Mouse (Mus musculus) yolk sac, embryonic 10.5 days (tissue): ENCODE results near the gene Vps50.
"Not testable (repeated sequence)": the region's sequence is repeated elsewhere in the genome, so short reads cannot be mapped to it uniquely, and the experiment has no call there.

ENCODE experiments used
- DNase-seq: peaks from one replicate; pipeline ENCODE4 v3.0.0-alpha.2; 2017; ENCODE audit warnings: low spot score

The Vps50 gene

DNA sequence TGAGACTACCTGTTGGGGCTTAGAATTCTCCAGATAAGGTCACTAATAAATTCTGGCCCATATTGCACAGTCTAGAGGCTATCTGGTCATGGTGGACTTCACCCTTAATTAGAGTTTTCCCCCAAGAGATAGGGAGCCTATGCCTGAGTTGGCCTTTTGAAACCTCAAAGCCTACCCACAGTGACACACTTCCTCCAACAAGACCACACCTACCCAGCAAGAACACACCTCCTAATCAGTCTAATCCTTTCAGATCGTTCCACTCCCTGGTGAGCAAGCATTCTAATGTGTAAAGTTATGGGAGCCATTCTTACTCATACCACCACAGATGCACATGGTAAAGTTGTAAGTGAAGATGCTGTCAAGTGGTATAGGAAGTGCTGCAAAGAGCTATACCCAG is 37.9 kb downstream of the Vps50 start:
- DNase-seq: no peak

DNA sequence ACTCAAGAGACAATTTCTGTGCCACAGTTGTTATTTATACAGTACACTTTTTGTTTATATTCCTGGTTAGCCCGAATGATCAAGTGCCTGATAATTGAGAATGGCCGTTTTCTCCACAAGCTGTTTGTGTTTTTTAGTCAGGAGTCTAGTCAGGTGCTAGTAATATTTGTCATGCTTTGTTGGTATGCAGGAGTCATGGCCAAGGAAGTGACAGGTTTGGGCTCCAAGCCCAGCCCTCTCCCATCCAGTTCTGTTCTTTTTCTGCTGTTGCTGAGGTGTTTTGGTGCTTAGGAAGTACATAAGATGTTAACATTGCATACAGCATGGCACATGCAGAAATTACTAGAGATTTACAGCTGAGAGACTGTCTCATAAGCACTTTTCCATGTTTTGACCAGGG is 41.3 kb downstream of the Vps50 start:
- DNase-seq: no peak

DNA sequence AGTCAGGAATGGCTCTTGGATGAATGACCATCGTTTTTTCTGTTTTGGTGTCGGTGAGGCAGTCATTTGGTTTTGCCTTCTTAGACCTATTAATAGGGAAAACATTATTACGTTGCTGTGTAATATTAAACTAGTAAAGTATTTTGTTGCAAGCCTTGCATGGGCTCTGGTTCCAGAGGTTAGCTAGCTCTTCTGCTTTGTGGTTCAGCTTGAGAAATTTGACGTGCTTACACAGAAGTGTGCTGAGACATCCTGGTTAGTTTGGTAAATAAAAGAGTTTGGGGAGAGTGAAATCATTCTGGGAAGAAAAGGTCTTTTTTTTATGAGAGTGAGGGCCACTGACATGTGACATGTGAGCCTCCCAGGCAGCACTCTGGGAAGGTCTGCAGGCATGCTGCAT is 45.7 kb downstream of the Vps50 start:
- DNase-seq: no peak

DNA sequence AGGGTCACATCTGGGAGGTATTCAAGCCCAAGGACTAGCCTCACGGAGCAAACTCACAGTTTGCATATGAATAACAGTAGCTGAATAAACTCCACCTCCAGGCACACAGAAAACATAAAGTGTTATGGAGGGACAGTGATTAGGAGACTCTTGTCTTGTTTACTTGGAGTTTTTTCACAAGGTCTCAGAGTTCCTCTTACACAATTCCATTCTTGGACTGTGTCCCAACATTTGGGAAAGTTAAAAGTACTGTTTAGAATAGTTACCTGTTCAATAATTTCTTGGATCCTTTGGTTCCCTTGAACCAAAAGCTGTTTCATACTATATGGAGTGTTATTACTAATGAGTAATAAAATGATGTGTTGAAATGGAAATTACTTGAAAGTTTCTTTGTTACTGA is 46.8 kb downstream of the Vps50 start:
- no peak for DNase-seq

DNA sequence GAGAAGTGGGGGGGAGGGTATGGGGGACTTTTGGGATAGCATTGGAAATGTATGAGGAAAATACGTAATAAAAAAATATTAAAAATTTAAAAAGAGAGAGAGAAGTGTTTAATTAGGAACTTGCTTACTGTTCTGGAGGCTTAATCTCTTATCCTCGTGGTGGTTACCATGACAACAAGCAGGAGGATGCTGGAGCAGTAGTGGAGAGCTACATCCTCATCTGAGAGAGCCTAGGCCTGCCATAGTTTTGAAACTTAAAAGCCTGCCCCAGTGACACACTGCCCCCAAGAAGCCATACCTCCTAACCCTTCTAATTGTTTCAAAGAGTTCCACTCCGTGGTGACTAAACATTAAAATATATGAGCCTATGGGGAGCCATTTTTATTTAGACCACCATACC is 50.8 kb downstream of the Vps50 start:
- DNase-seq: no peak

DNA sequence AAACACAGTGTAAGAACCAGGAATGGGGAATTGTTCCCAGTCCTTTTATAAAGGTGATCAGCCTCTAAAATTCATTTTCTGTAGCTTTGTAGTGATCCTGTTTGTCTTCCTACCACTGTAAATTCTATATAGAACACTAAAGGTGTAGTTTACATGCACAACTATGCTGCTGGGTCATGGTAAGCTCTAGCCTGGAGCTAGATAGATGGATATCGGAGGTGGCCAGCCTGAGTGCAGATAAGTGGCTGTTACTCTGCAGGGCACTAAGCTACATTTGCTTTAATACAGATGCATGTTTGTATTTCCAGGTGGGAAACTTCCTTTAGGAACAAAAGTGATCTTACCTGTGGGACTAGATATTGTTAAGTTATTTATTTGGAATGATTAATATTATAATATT is 51.8 kb downstream of the Vps50 start:
- no peak for DNase-seq

DNA sequence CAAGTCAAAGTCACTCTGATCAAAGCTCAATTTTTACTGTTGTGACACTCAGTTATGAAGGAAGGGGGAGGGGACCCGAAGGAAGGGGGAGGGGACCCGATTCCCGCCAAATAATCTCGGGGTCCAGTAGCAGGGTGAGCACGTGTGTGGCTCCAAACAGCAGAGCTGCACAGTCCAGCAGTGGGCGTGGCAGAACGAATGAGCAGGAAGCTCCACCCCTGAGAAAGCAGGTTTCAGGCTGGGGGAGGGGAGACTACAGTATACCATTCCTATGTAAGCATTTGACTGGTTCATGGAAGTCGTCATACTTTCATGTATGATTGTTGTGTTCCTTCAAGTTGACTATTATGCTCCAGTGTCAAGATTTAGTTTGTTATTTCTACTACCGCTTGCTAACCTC is 54.5 kb downstream of the Vps50 start:
- DNase-seq: not testable (repeated sequence)

DNA sequence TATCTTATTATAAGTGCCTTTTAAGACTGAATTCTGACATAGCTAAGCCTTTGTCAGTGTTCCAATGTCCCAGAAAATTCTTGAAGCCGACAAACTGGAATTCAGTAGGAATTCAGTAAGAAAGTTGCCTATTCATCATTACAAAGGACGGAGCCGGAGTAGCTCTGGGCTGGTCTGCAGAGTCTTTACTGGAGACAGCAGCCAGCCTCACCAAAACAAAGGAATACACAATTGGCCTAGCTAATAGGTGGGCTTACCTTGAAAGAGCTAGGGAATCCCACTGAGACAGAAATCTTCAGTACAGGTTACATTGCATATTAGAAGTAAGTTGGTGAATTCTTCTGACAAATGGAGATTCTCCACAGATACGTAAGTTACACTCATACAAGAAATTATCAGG is 59.0 kb downstream of the Vps50 start:
- DNase-seq: no peak

DNA sequence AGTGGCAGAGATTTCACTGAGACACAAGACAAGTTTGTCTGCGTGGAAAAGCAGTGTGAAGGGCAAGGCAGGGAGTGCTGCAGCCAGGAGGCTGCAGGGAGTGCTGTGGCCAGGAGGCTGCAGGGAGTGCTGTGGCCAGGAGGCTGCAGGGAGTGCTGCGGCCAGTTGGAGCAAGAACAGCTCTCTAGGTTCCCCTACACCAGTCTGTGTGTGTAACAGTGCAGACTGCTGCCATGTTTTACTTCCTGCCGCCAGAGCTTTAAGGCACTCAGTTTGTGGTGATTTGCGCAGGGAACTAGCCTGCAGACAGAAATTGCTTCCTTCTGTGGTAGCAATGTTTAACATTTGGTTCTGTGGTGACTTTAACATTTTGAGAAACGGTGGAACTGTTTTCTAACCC is 61.8 kb downstream of the Vps50 start:
- no peak for DNase-seq

DNA sequence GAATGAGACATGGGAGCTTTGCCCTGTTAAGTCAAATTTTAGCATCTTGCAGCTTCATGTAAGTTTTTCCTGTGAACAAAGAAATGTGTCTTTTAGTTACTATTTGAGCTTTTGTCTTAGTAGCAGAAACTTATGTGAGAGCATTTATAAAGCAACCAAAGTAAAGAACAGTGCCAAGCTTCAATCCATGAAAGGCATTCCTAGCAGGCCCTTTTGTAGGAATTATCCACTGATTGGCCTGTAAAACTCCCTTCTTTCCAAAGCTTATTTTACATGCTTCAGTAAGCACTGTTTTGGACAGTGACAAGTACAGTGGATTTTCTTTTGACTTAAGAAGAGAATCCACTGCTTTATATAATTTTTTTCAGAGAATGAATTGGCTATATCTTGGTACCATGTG is 64.1 kb downstream of the Vps50 start:
- DNase-seq: no peak

DNA sequence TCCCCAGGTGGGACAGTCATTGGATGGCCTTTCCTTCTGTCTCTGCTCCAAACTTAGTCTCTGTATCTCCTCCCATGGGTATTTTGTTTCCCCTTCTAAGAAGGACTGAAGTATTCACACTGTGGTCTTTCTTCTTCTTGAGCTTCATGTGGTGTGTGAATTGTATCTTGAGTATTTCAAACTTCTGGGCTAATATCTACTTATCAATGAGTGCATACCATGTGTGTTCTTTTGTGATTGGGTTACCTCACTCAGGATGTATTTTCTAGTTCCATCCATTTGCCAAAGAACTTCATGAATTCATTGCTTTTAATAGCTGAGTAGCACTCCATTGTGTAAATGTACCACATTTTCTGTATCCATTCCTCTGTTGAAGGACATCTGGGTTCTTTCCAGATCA is 65.9 kb downstream of the Vps50 start:
- not testable (repeated sequence) for DNase-seq

DNA sequence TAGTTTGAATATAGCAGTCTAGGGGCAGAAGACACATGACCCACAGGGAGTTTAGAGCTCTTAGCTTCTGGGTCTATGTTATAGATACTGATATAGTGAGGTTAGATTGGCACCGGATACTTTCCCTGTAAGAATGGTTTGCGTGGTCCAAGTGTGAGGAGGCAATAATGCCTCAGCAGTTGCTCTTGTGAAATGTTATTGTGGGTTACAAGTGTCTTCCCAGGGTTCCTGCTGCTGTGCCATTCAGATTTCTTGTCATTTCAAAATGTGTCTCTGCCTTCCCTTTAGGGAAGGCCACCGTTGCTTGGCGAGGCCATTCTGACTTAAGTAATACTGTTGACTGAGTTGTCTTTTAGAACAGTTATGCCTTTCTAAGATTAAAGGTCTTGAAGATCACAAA is 66.8 kb downstream of the Vps50 start:
- no peak for DNase-seq

DNA sequence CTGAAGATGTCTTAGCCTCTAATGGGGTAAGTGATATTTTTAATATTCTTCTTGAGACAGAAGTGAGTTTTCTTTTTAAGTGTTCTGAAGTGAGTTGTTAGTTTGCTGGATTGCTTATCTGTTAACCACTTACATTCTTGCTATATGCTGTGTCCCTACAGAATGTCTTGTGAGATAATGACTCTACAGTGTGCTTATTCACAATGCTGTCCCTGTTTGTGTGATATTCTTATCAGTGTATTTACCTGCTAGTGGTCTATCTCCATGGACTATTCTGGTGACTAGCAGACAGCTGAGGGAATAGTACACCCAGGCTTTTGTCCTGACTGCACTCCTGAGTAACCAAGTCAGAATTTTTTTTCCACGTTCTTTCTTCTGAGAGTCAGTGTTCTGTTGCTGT is 67.5 kb downstream of the Vps50 start:
- no peak for DNase-seq

DNA sequence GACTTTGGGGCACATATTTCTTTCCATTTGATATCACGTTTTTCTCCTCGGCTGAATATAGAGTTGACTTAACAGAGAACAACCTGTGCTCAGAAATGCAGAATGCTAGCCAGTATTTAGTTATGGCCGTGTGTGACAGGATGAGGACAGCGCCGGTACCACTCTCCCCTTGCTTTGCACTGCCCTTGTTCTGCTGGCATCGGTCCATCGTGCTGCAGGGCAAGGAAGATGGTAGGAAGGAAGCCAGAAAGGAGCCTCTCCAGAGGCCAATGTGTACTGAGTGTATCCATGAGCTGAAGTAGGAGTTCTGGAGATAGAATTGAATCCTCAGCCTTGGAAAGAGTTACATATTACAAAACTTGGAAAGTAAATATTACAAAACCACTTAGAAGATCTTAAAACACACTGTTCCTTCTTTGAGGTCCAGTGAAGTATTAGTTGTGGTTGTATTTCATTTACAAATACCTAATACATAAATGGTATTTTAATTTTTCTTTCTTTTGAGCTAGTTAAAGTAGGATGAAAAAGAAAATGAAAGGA is 69.0 kb downstream of the Vps50 start:
- DNase-seq: no peak

DNA sequence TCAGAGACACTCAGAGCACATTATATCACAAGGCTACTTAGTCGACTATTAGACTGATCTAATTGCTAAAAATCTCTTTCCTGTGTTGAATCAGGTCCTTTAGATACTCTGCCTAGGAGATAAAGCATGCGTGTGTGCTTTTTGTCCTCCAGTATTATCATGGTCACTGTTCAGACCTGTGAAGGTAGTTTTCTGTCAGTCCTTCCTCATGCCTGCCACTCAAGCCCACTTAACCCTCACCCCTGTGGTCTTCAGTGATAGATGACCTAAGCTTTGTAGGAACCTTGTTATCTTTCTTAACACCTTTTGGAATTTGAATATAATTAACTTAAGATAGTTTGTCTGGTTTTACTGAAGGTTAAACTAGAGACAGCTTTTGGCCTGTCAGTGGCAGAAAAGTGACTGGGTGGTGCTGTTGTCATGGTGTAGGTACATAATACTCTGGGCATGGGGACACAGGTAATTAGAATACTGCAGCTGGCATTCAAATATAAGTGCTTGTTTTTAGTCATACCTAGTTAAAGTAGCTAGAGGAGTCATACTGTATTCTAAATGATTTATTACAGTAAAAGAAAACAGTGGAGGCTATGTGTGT is 74.1 kb downstream of the Vps50 start:
- no peak for DNase-seq

DNA sequence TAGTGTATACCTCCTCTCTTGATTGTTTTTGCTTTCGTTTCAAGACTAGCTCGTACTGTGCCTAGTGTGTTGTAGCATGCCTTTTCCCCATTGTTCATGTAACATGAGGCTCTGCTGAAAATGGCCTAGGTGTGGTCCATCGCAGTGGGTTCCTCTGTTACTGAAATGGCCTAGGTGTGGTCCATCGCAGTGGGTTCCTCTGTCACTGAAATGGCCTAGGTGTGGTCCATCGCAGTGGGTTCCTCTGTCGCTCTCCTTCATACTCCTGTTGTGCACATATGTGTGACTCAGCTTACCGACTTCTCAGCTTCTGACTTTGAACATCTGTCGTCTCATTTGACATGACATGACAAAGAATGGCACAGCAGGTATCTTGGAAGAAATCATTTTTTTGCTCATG is 75.6 kb downstream of the Vps50 start:
- DNase-seq: no peak

DNA sequence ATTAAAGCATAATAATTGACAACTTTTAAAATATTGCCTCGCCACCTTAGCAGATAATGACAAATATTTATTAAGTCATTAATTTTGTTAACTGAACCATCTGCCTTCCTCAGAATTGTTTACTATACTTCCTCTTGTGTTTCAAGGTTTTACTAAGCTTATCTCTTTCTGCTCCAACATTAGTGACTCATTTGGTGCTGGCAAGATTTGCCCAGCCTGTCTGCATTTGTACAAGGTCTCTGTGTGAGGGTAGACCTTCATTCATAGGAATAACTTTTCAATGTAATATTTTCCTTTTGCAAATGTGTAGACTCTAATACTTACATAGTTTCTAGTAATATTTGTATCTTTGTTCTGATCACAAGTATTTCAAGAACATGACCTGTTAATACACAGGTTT is 87.2 kb downstream of the Vps50 start:
- no peak for DNase-seq

DNA sequence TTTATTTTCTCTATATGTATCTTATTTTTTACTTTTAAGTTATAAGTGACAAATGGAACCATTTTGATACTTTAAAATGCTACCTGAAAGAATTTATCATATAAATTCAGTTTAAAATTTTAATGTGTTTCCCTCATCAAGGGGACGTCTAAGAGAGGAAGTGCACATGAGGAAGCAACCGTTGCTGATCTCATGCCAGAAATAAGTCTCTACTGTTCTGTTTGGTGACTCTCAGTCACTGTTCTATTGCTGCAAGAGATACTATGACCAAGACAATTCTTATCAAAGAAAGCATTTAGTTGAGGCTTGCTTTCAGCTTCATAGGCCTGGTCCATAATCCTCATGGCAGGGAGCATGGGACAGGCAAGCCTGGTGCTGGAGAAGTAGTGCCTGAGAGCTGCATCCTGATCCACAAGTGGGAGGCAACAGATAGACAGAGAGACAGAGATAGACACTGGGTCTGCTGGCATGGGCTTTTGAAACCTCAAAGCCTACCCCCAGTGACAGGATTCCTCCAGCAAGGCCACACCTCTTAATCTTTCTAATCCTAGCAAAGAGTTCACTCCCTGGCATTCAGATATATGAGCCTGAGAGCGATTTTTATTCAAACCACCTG is 92.2 kb downstream of the Vps50 start:
- DNase-seq: no peak

DNA sequence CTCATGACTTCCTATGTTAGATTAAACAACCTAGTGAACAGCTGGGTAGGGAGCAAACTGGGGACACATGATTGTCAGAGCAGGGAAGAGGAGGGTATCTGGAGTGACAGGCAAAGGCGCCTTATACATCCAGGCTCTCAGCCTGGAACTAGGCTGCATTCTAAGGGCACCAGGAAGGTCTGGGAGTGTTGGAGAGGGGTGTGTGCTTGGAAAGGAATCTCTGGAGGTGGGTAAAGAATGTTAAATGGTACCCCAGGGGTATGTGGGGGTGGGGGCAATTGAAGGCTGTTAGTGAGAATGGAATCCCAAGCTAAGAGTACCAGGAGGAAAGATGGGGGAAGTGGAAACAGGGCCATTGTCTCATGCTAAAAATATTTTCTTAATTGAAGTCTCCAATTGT is 96.1 kb downstream of the Vps50 start:
- DNase-seq: no peak

DNA sequence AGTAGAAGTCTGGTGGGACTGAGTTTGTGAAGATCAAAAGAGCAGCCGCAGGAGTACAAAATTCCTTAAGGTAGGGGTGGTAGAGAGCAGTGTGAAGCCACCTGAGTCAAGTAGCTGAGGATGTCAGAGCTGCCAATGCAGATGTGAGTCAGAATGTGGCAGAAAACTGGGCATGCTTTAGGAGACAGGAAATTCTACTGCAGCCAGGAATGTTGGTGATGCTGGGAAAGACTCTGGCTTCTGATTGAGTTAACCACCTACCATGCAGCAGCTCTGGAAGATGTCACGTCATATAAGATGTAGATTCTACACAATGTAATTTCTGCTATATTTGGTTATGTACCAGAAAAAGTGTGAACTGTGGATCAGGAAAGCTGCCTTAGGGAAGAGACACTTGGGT is 114.6 kb downstream of the Vps50 start:
- DNase-seq: no peak

DNA sequence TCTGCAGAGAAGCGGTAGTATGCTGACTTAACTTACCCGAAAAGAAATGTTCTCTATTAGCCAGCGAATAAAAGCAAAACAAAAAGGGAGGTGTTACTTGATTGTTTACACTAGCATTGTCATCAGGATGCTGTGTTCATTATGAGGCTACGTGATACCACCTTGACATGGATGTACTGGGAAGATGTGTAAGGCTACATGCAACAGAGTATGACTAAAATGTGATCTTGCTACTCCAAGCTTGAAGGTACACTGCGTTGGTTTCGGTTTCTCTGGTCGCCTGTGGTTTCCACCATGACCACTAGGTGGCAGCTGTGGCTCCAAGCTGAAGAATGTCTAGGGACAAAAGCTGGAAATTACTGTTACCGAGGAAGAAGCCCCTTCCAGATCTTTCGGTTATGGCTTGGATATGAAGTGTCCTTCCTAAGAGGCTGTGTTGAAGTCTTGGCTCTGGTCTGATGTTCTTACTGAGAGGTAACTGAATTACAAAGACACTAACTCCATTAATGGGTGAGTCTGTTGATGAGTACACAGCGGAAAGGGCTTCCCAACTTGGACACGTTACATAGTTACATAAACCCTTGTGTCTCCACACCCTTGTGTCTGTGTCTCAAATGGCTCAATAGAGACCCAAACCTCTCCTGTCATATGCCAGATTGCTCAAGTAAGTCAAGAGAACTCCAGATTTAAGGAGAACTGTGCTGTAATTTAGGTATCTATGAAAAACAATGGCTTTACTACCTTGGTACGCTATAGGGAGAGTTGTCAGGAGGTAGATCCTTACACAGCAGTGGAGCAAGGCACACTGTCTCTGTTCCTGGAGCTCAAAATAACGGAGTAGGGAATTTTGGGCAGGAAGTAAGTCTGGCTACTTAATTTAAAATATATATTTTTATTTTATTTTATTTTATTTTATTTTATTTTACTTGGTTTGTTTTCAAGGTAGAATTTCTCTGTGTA is 122.5 kb downstream of the Vps50 start:
- DNase-seq: not testable (repeated sequence)
